Mouse (Mus musculus) olfactory bulb, adult 2 months (tissue): Measurements from ENCODE around the gene Zbed4. TPM values are rescaled to one million over a fixed set of nuclear protein-coding genes. Genes with fewer than 3 reads are reported as not detected.
A peak's percentile ranks its signal among the peaks of the same experiment; 100 is the strongest.
"Not testable (repeated sequence)": the region's sequence is repeated elsewhere in the genome, so short reads cannot be mapped to it uniquely, and the experiment has no call there.

Experiments used
- H3K27ac ChIP-seq: fragments of 200-500 bp; 2 replicates; pipeline ENCODE4 v1.5.1; 2012; ENCODE audit warnings: low read depth, low read length; ENCODE audit not compliant: insufficient read depth
- H3K4me1 ChIP-seq: fragments of 200-500 bp; 2 replicates; pipeline ENCODE4 v1.6.1; 2012; ENCODE audit warnings: low read length; ENCODE audit not compliant: control insufficient read depth, insufficient read depth
- H3K4me3 ChIP-seq: fragments of 200-500 bp; 2 replicates; pipeline ENCODE4 v1.5.1; 2012; ENCODE audit warnings: mild to moderate bottlenecking, low read depth, low read length, moderate library complexity; ENCODE audit not compliant: insufficient read depth
- CTCF ChIP-seq: fragments of 200-500 bp; IDR thresholded peaks from 2 replicates; pipeline ENCODE4 v1.5.1; 2012; ENCODE audit warnings: low read depth, mild to moderate bottlenecking, low read length, moderate library complexity; ENCODE audit not compliant: insufficient read depth
- POLR2A ChIP-seq: fragments of 200-500 bp; IDR thresholded peaks from 2 replicates; pipeline ENCODE4 v1.6.1; 2012; ENCODE audit warnings: mild to moderate bottlenecking, low read depth, low read length, moderate library complexity; ENCODE audit not compliant: insufficient read depth
- WGBS: fragments of 180-500 bp; shearing (Covaris S2); methylation state at CpG from one replicate; pipeline ENCODE4 v1.1.7; 2018; 5-methylcytosine and 5-hydroxymethylcytosine counted together
- polyA plus RNA-seq: library from polyadenylated mRNA; stranded (reverse); fragments of >200 nt; gene quantifications from 2 replicates; pipeline ENCODE4 v1.2.4, GENCODE M21; 2012; ENCODE audit warnings: low replicate concordance; ENCODE audit not compliant: missing spikeins, insufficient read depth, insufficient read length

Gene Zbed4
- not detected in 2 replicates for polyA plus RNA-seq

GRCm38 (mm10) chr15:88751564-88752402 lies at the start of gene Zbed4:
Zbed4 (plus strand) TSS chr15:88751660.
- H3K4me1 ChIP-seq = peaks cover 8% of the 10 kb centered on the region
- peak within 1 kb of the TSS; percentile 43 for H3K27ac ChIP-seq
- peak within 1 kb of the TSS; percentile 83 for H3K4me3 ChIP-seq
- TF ChIP-seq CTCF (no peak), POLR2A (no peak)
- under 1% methylated on average over 115 of the region's 119 CpGs for WGBS

GRCm38 (mm10) chr15:88702501-88702900 lies 49.0 kb upstream of the Zbed4 start:
- H3K4me1 ChIP-seq = peaks cover 8% of the 10 kb centered on the region
- 20% methylated on average over 3 of the region's 3 CpGs for WGBS
- H3K27ac ChIP-seq = no peak overlapping the region
- no peak overlapping the region for H3K4me3 ChIP-seq
- TF ChIP-seq CTCF (no peak), POLR2A (no peak)

GRCm38 (mm10) chr15:88704284-88704683 lies 47.2 kb upstream of the Zbed4 start:
- 59% methylated on average over 1 of the region's 1 CpGs for WGBS
- H3K4me3 ChIP-seq = no peak overlapping the region

GRCm38 (mm10) chr15:88706320-88706719 lies 45.1 kb upstream of the Zbed4 start:
- H3K4me3 ChIP-seq = no peak overlapping the region
- WGBS = 84% methylated on average over 6 of the region's 6 CpGs
- TF ChIP-seq CTCF (no peak), POLR2A (no peak)
- H3K27ac ChIP-seq = no peak overlapping the region
- peaks cover 3% of the 10 kb centered on the region; the same call in 1 of the 2 replicates for H3K4me1 ChIP-seq

More at GRCm38 (mm10) chr15:88704284-88704683, 47.2 kb upstream of the Zbed4 start:
- Histone ChIP-seq H3K4me1 (peaks cover 8% of the 10 kb centered on the region), H3K27ac (no peak overlapping the region)
- TF ChIP-seq CTCF (no peak), POLR2A (no peak)

- not testable (repeated sequence) for H3K4me1 ChIP-seq, H3K4me3 ChIP-seq, H3K27ac ChIP-seq
- WGBS = 63% methylated on average over 13 of the region's 13 CpGs
Measured at GRCm38 (mm10) chr15:88706987-88707386, 44.5 kb upstream of the Zbed4 start.

GRCm38 (mm10) chr15:88708204-88708603 lies 43.3 kb upstream of the Zbed4 start:
- Histone ChIP-seq H3K27ac (no peak overlapping the region), H3K4me1 (no peaks in the 10 kb centered on the region), H3K4me3 (no peak overlapping the region)
- 87% methylated on average over 5 of the region's 5 CpGs for WGBS
- TF ChIP-seq POLR2A (no peak), CTCF (no peak)

- TF ChIP-seq POLR2A (no peak), CTCF (no peak)
- H3K27ac ChIP-seq = no peak overlapping the region
- H3K4me1 ChIP-seq = no peaks in the 10 kb centered on the region
- 74% methylated on average over 13 of the region's 13 CpGs for WGBS
- no peak overlapping the region for H3K4me3 ChIP-seq
Measured at GRCm38 (mm10) chr15:88708657-88709511, 42.6 kb upstream of the Zbed4 start.

GRCm38 (mm10) chr15:88709878-88710277 lies 41.6 kb upstream of the Zbed4 start:
- TF ChIP-seq CTCF (no peak), POLR2A (no peak)
- Histone ChIP-seq H3K27ac (no peak overlapping the region), H3K4me1 (no peaks in the 10 kb centered on the region), H3K4me3 (no peak overlapping the region)
- WGBS = 93% methylated on average over 5 of the region's 5 CpGs

- H3K27ac ChIP-seq = no peak overlapping the region
- H3K4me1 ChIP-seq = peaks cover 5% of the 10 kb centered on the region
- H3K4me3 ChIP-seq = no peak overlapping the region
- 95% methylated on average over 15 of the region's 15 CpGs for WGBS
- TF ChIP-seq CTCF (no peak), POLR2A (no peak)
Measured at GRCm38 (mm10) chr15:88712501-88712900, 39.0 kb upstream of the Zbed4 start.
